Mouse (Mus musculus): Measurements from ENCODE around the gene Ywhae. TPM values are rescaled to one million over a fixed set of nuclear protein-coding genes. Genes with fewer than 3 reads are reported as not detected.

The Ywhae gene
- total and polyA plus RNA-seq, 3 experiments, result 129 to 1,436 (median 421) TPM

- dilution Hi-C loops (cut with MboI; ENCODE audit: extremely low pct_ligation_motif_present, extremely low pct_unique_long_range_greater_than_20kb, low sequenced_read_pairs), result no loop called here
- peaks cover 22 to 77% of the 10 kb centered on the region in 2 experiments for H3K36me3 ChIP-seq (replicated peaks in 1 of 2; ENCODE audit: control insufficient read depth in 1 of 2, insufficient read depth in 1 of 2, low read length in 1 of 2)
Measured at GRCm38 (mm10) chr11:75687343-75687993, 45.2 kb upstream of the Ywhae start.

GRCm38 (mm10) chr11:75688132-75688531 is 44.5 kb upstream of the Ywhae start:
- DNase-seq (ENCODE audit: extremely low read depth), result no peak
- H3K27me3 ChIP-seq (replicated peaks), result no peaks in the 10 kb centered on the region
- no peak overlapping the region for H3K4me3 ChIP-seq (replicated peaks in 1 of 3; ENCODE audit: low read depth in 2 of 3, low read length in 2 of 3, poor library complexity in 1 of 3)
- in situ Hi-C loops (cut with MboI; ENCODE audit: low pct_ligation_motif_present, low pct_unique_long_range_greater_than_20kb, low sequenced_read_pairs), result no loop called here
- dilution Hi-C loops (cut with MboI; ENCODE audit: extremely low pct_ligation_motif_present, extremely low pct_unique_long_range_greater_than_20kb, low sequenced_read_pairs), result no loop called here
- H3K4me1 ChIP-seq (ENCODE audit: control insufficient read depth in 1 of 2, insufficient read depth in 2 of 2), result peaks cover 11 to 42% of the 10 kb centered on the region in 2 experiments
- H3K36me3 ChIP-seq (replicated peaks in 1 of 2; ENCODE audit: control insufficient read depth in 1 of 2, insufficient read depth in 1 of 2, low read length in 1 of 2), result peaks cover 23 to 79% of the 10 kb centered on the region in 2 experiments
- no peak overlapping the region for H3K9ac ChIP-seq (ENCODE audit: insufficient read depth, low read depth)
- H3K4me2 ChIP-seq (ENCODE audit: insufficient read depth, low read depth, poor library complexity, severe bottlenecking), result no peak overlapping the region
- TF ChIP-seq ZNF384 (IDR thresholded peaks at IDR 0.05; ENCODE audit: low read depth, low read length), result peak; percentile 48; the same call in 1 of the 2 replicates
- no peak for TF ChIP-seq SIN3A (IDR thresholded peaks at IDR 0.05; ENCODE audit: low read length)
- H3K9me3 ChIP-seq (replicated peaks; ENCODE audit: low read length), result no peaks in the 10 kb centered on the region
- H3K79me2 ChIP-seq (replicated peaks; ENCODE audit: control insufficient read depth, extremely low read depth, insufficient read depth, poor library complexity, severe bottlenecking), result peaks cover 71% of the 10 kb centered on the region
- no peak overlapping the region for H3K27ac ChIP-seq (ENCODE audit: insufficient read depth, low read depth)

More at GRCm38 (mm10) chr11:75687343-75687993, 45.2 kb upstream of the Ywhae start:
- H3K27me3 ChIP-seq (replicated peaks), result no peaks in the 10 kb centered on the region
- no peaks in the 10 kb centered on the region for H3K9me3 ChIP-seq (replicated peaks; ENCODE audit: low read length)
- peaks cover 78% of the 10 kb centered on the region for H3K79me2 ChIP-seq (replicated peaks; ENCODE audit: control insufficient read depth, extremely low read depth, insufficient read depth, poor library complexity, severe bottlenecking)
- H3K9ac ChIP-seq (ENCODE audit: insufficient read depth, low read depth), result no peak overlapping the region
- H3K4me3 ChIP-seq (replicated peaks in 1 of 3; ENCODE audit: low read depth in 2 of 3, low read length in 2 of 3, poor library complexity in 1 of 3), result no peak overlapping the region
- in situ Hi-C loops (cut with MboI; ENCODE audit: low pct_ligation_motif_present, low pct_unique_long_range_greater_than_20kb, low sequenced_read_pairs), result no loop called here
- H3K4me2 ChIP-seq (ENCODE audit: insufficient read depth, low read depth, poor library complexity, severe bottlenecking), result no peak overlapping the region
- peaks cover 11 to 43% of the 10 kb centered on the region in 2 experiments for H3K4me1 ChIP-seq (ENCODE audit: control insufficient read depth in 1 of 2, insufficient read depth in 2 of 2)
- TF ChIP-seq CHD1 (IDR thresholded peaks at IDR 0.05; ENCODE audit: low read depth, low read length) (no peak), HCFC1 (IDR thresholded peaks at IDR 0.05; ENCODE audit: low read depth, low read length) (no peak), PAX5 (IDR thresholded peaks at IDR 0.05; ENCODE audit: low read length) (no peak), JUND (conservative IDR thresholded peaks at IDR 0.05; ENCODE audit: low read depth, low read length) (peak; percentile 64), ZMIZ1 (IDR thresholded peaks at IDR 0.05; ENCODE audit: low read depth, low read length) (no peak), EP300 (IDR thresholded peaks at IDR 0.05; ENCODE audit: low read length) (peak; percentile 56; the same call in 1 of the 2 replicates), TCF12 (IDR thresholded peaks at IDR 0.05; ENCODE audit: low read depth, low read length) (peak; percentile 23; the same call in 1 of the 2 replicates), MAZ (IDR thresholded peaks at IDR 0.05; ENCODE audit: low read depth, low read length) (no peak), UBTF (IDR thresholded peaks at IDR 0.05; ENCODE audit: low read depth, low read length) (no peak), CTCF (conservative IDR thresholded peaks at IDR 0.05 in 1 of 2, IDR thresholded peaks at IDR 0.05 in 1 of 2; ENCODE audit: low read depth in 2 of 2, low read length in 2 of 2) (no peak), MAFK (IDR thresholded peaks at IDR 0.05; ENCODE audit: insufficient replicate concordance, low read length) (no peak; the same call in 1 of the 2 replicates), POLR2A (IDR thresholded peaks at IDR 0.05; ENCODE audit: low read depth, low read length) (no peak), IRF4 (IDR thresholded peaks at IDR 0.05; ENCODE audit: low read depth, low read length) (peak; percentile 69), CHD2 (IDR thresholded peaks at IDR 0.05; ENCODE audit: low read length) (peak; percentile 51; the same call in 1 of the 2 replicates), USF1 (IDR thresholded peaks at IDR 0.05; ENCODE audit: low read depth, low read length) (no peak), RAD21 (IDR thresholded peaks at IDR 0.05; ENCODE audit: low read depth, low read length) (no peak), BHLHE40 (IDR thresholded peaks at IDR 0.05; ENCODE audit: low read depth, low read length) (peak; percentile 58), POLR2AphosphoS2 (IDR thresholded peaks at IDR 0.05; ENCODE audit: low read depth, low read length) (peak; percentile 54; the same call in 1 of the 2 replicates), ZNF384 (IDR thresholded peaks at IDR 0.05; ENCODE audit: low read depth, low read length) (peak; percentile 96), KAT2A (IDR thresholded peaks at IDR 0.05; ENCODE audit: insufficient replicate concordance, low read length) (no peak), RCOR1 (conservative IDR thresholded peaks at IDR 0.05; ENCODE audit: low read depth, low read length) (no peak)
- peak overlapping the region; percentile 24; the same call in 1 of the 2 replicates for H3K27ac ChIP-seq (ENCODE audit: insufficient read depth, low read depth)
- DNase-seq (ENCODE audit: extremely low read depth), result peak; percentile 30

Measured in CH12.LX (cell line).